Mouse (Mus musculus) CD8-positive naive resting alpha-beta T cell, adult 57 days (primary cell): ENCODE results near the gene Gm10112. TPM values are rescaled to one million over a fixed set of nuclear protein-coding genes. Genes with fewer than 3 reads are reported as not detected.

Experiments
- total RNA-seq: library from RNA; stranded (reverse); gene quantifications from one replicate; pipeline ENCODE4 v1.2.4, GENCODE M21; 2023

Gm10112 gene
- total RNA-seq = not detected

DNA sequence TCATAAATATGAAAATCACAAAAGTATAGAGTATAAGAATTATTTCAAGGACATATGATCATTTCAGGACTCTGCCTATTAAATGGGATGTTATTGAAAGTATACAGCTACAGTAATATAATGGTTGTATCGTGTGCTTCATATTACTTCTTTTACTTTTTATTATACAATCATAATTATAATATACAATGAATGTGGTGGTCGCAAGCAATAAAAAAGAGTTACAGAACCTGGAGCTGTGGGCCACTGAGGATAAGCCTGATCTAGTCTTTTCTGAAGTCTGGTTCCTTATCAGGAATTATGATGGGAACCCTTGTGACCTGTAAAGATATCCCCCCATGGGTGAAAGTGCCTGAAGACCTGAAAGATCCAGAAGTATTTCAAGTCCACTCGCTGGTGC lies at the start of gene Gm10112:
TSS of gene Gm10112 (plus strand) at position 301 of the 400 bp plus-strand sequence.

Other genes starting within 250 kb of the Gm10112 start
- not detected for gene Cylc1, start 57.9 kb upstream of the Gm10112 start, total RNA-seq